Mouse (Mus musculus) gastrocnemius, postnatal 14 days (tissue): ENCODE data around the gene Acin1. TPM values are rescaled to one million over a fixed set of nuclear protein-coding genes. Genes with fewer than 3 reads are reported as not detected.
A peak's percentile ranks its signal among the peaks of the same experiment; 100 is the strongest.

Experiments used
- DNase-seq: peaks from one replicate; pipeline ENCODE4 v3.0.0; 2021; ENCODE audit warnings: mixed read lengths
- intact Hi-C: fragments of 180-260 bp; cut with DNase I; formaldehyde crosslinking; loops from one replicate; pipeline ENCODE4 v1.15.1; 2025; ENCODE audit warnings: low total_unique reads
- long read RNA-seq, 2 experiments: library from polyadenylated mRNA; stranded (forward); transcript quantifications; one replicate each; pipeline ENCODE4 v2.0.0; 2021
- total RNA-seq, 2 experiments: library from RNA; stranded (reverse); gene quantifications; 2 replicates each; pipeline ENCODE4 v1.2.3; 2021

The Acin1 gene
- 10 to 100 TPM; 68.1 to 73.8 TPM for total RNA-seq
- long read RNA-seq, experiment 1, full-length matches to known transcripts: 3 of 8 reads
- long read RNA-seq, experiment 1, partial matches to known transcripts: 3 of 8 reads
- long read RNA-seq, experiment 1, other reads (novel, unspliced or antisense): 2 of 8 reads
- long read RNA-seq, experiment 2, full-length matches to known transcripts: 8 of 21 reads
- long read RNA-seq, experiment 2, partial matches to known transcripts: 6 of 21 reads
- long read RNA-seq, experiment 2, other reads (novel, unspliced or antisense): 7 of 21 reads

DNA sequence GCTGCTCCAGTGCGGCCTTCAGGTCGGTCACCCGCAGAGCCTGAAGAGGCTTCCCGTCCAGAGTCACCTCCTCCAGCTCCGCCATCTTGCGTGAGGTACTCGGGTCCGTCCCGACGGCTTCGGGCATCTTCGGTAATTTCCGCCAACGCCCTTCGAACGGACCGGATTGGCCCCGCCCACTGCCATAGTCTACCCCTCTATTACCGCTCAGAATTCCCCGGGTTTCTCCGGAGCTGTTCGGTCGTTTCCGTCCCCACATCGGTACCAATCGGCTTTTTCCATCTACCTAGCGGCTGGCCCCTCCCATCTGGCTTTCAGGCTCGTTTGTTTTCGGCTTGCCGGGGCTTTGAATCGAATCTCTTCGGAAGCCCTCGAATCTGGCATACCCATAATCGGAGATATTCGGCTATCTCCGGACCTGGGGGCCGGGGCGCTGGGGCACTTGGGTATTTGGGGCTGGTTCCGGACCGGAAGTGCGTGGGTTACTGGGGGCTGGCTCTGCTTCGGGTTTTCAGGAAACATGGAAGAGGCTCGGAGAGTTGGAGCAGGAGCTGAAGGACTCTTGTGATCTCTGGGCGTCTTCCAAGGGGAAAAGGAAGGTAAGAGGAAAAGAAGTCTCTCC is at the start of gene Acin1:
Gene Acin1, minus strand, starts transcription at position 410 of the 622 bp plus-strand sequence.
- intact Hi-C loops: no loop called here
- peak; percentile 100 for DNase-seq

GRCm38 (mm10) chr14:54735221-54735620 is 48.5 kb upstream of the Acin1 start:
- intact Hi-C loops: no loop called here
- no peak for DNase-seq

DNA sequence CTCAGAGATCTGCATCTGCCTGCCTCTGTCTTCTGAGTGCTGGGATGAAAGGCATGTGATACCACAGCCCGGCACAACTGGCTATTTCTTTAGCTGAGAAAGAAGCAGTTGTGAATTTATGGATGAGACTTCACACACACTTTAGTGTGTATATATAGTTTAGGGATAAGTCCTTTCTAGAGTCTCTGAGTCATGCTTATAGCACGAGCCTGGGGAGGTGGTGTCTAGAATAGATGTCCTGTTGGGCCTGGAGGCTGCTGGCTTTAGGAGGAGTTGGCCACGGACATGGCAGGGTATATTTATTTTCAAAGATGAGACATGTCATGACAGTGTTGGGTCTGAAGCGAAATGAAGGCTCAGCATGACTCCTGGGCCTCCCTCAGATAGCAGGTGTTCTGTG is 47.3 kb upstream of the Acin1 start:
- intact Hi-C loops: no loop called here
- no peak for DNase-seq

- DNase-seq: no peak
- intact Hi-C loops: no loop called here
These were observed 45.5 kb upstream of the Acin1 start for GRCm38 (mm10) chr14:54732206-54732605.

- DNase-seq: no peak
- intact Hi-C loops: no loop called here
These were observed 43.6 kb upstream of the Acin1 start for GRCm38 (mm10) chr14:54730305-54730704.

- DNase-seq: no peak
- intact Hi-C loops: no loop called here
These were observed 42.3 kb upstream of the Acin1 start for GRCm38 (mm10) chr14:54728823-54729653.

DNA sequence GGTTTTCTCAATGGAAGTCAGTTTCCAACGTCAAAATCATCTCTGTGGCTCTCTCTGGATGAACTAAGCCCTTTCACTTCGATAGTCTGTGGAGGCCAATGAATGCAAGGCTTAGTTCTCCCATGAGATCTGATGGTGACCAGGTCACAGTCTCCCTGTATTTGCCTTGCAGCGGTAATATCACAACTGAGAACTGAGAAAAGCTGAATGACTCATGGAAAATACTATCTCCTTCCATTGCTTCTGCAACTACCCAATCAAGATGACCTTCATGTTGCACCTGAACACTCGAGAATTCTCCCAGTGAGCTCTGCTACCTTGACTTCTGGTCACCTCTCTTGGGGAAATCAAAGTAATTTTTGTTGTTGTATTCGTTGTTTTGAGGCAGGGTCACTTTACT is 40.8 kb upstream of the Acin1 start:
- intact Hi-C loops: no loop called here
- no peak for DNase-seq

DNA sequence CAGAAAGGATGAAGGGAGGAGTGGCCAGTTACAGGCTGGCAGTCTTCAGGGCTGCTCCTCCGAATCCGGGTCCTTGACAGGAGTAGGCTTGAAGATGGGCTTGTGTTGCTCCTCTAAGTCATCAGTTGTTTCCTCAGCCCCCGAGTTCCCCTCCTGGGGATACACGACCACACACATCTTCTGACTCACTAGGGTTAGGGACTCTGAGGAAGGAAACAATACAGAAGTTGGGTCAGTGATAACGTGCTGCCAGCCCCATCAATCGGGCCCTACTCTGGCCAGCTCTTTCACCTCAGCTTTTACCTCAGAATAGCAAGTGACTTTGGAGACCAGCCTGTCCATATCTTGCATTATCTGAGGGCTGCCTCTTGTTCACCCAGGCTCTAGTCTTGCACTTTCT is 37.3 kb upstream of the Acin1 start:
- intact Hi-C loops: no loop called here
- DNase-seq: no peak

DNA sequence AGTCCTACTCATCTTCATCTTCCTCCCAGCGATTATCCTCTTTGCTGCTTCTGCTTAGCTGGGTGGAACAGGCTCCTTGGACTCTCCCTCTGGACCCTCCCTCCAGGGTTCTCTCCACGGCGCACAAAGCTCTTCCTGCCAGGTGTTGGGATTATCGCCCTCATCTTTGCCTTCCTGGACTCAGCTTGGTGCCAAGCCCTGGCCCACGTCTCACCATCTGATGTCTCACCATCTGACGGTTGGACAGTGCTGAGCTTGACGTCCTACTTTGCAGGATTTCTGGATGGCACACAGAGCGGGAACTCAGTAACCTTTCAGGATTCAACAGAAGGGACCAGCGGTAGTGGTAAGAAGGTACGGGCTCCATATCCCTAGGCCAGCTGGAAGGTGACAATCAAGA is 35.0 kb upstream of the Acin1 start:
- no peak for DNase-seq
- intact Hi-C loops: no loop called here

DNA sequence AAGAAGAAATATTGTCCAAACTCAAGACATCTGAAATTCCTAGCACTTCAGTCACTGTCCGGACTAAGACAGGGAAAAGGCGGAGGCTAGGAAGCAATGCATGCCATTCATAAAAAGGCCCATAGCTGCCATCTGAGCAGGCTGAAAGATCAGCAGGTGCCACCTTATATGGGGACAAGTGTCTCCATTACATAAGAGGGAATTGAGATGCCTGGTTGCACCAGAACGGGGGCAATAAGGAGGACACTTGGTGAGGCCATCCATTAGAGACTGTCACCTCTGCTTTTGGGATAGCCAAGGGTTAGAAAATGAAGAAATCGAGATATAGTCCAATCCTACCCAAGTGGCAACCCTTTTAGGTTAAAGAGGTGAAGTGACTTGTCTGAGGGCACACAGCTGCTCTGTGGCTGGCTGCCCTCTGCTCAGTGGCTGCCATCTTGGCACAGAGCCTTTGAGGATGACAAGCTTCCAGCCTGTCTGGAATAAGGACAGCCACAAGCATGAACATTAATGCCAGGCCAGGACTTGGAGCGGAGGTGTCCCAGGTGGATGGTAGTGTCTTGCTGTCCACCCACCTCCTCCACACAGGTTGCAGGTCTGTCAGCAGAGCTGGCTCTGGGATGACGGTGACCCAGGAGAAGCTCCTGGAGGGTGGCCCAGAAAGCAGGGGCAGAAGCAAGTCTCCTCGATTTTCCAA is 34.1 kb upstream of the Acin1 start:
- DNase-seq: peak; percentile 45
- intact Hi-C loops: no loop called here

GRCm38 (mm10) chr14:54720041-54720440 is 33.3 kb upstream of the Acin1 start:
- DNase-seq: no peak
- intact Hi-C loops: no loop called here

DNA sequence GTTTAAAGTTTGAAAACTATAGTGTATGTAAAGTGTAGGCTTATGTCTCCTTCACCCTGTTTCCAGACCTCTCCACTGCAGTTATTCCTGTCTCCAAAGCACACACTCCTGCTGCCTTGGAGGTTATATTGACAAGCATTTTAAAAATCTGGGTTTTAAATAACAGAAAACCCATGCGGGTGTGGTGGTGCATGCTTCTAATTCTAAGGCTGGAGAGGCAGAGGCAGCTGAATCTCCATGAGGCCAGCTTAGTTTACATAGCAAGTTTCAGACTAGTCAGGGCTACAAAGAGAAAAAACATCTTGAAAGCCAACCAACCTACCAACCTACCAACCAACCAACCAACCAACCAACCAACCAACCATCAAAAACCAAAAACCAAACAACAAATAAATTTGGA is 28.7 kb upstream of the Acin1 start:
- intact Hi-C loops: loop anchor here (2.0 kb wide), 1 partner anchor 71 kb away; no protein-coding TSS in a partner anchor
- DNase-seq: no peak

DNA sequence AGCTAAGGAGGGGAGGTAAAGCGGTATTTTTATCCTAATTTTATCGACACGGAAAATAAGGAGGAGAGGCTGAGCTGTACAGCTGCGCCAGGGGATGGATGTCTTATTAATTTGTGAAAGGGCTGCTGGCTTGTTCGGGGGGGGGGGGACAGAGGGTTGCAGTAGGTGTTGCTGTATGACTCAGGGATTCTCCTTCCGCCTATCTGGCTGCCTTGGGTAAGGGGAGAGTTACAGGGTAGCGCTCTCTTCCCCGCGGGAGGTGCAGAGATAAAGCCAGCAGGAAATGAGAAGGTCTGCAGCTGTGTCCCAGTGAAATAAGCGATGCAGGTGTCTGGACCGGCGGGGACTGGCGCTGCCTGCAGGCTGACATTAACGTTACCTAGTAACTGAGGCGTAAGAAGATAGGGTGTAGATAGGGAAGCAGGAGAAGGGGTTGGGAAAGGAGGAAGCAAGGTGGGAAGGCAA is 27.9 kb upstream of the Acin1 start:
- no peak for DNase-seq
- intact Hi-C loops: loop anchor here (2.0 to 5.0 kb wide), 2 partner anchors 72 to 113 kb away; no protein-coding TSS in a partner anchor

DNA sequence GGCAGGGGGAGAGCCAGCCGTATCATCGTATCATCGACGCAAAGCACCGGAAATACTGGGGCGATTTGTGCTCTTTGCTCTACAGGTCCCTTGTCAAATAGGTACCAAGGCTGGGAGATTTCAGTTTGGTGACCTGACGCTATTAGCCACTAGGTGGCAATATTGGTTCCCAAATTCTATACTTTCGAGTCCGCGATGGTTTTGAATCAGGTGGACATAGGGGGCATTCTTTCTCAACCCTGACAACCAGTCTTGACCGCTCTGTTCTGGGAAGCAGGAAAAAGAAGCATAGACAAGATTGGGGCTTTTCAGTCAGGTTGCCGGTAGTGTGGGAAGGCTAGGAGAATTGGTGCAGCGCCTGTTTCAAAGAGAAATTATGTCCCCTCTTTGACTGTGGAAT is 27.4 kb upstream of the Acin1 start:
- no peak for DNase-seq
- intact Hi-C loops: loop anchor here (2.0 to 5.0 kb wide), 2 partner anchors 73 to 113 kb away; no protein-coding TSS in a partner anchor

GRCm38 (mm10) chr14:54712861-54713260 is 26.1 kb upstream of the Acin1 start:
- DNase-seq: no peak
- intact Hi-C loops: loop anchor here (5.0 kb wide), 1 partner anchor 114 kb away; no protein-coding TSS in a partner anchor

- no peak for DNase-seq
- intact Hi-C loops: loop anchor here (5.0 kb wide), 1 partner anchor 115 kb away; no protein-coding TSS in a partner anchor
These were observed 25.3 kb upstream of the Acin1 start, which contains the start of gene Cebpe for GRCm38 (mm10) chr14:54712074-54712473. Gene Cebpe, minus strand, starts transcription at chr14:54712174.

GRCm38 (mm10) chr14:54709054-54709453 is 22.3 kb upstream of the Acin1 start:
- intact Hi-C loops: no loop called here

GRCm38 (mm10) chr14:54706589-54707320 is 20.0 kb upstream of the Acin1 start:
- intact Hi-C loops: no loop called here
- no peak for DNase-seq

More at GRCm38 (mm10) chr14:54709054-54709453, 22.3 kb upstream of the Acin1 start:
- DNase-seq: no peak

DNA sequence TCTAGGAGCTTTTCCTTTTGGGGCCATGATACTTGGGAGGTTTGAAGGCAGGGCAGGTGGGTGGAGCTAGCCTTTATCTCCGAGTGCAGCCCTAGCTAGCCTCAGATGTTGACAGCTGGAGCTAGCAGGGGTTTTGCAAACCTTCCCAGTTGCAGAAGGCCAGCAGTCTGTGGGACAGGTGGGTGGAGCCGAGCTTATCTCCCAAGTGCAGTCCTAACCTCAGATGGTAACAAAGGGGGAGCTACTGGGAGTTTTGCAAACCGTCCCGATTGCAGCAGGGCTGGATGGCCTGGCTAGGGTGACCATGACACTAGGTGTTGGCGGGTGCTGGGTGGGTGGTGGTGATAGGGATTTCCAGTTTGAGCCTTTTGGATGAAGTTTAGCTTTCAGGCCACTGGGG is 19.1 kb upstream of the Acin1 start:
- intact Hi-C loops: no loop called here
- no peak for DNase-seq
